Comparison of ENCODE assay signal across 10 mouse cellular contexts in the genomic region with DNA sequence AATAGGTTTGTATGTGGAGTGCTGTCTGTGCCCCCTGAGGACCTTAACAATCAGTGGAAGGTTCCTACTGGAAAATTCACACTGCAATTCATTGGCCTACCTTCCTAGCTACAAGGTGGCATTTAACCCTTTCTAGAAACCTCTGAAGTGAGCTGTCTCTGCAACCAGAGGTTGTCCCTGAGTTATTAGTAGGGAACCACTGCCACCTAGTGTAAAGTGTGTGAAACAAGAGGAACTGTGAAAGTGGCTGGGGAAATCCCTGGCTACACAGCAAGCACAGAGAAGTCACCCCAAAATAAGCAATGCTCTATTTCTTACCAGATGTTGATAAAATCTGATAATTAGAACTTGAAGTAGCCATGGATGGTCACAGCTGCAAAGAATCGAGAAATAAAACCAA.
A peak's percentile ranks its signal among the peaks of the same experiment; 100 is the strongest.
DNase-seq lines count a peak whose midpoint lies in the region.
"Had no signal": no experiment of that assay in that cellular context is flagged by ENCODE, and none has a peak within 500 bp of the region (broad histone marks: within the 10 kb centered on the region; RNA-seq: fewer than 3 reads in every experiment).

No protein-coding gene starts in this region.

- peak; percentile 22 to 33 for DNase-seq in cerebellum, adult 18-20 months
- no peak for DNase-seq in cerebellum, adult 9-11 months
- DNase-seq in kidney, adult 9 months, result peak; percentile 28
- DNase-seq in kidney, postnatal 36 days, result no peak
- peak; percentile 50 for DNase-seq in 3T3-L1 (ENCODE audit: low read depth, low spot score)
- peak; percentile 12 for DNase-seq in c-Kit-positive CD71-negative TER-119-negative erythroid progenitor cells, embryonic 14.5 days (ENCODE audit: low read depth)
- DNase-seq in urinary bladder, postnatal 10 days (ENCODE audit: low spot score), result no peak
- no peak for DNase-seq in urinary bladder, adult 18-20 months (ENCODE audit: low spot score in 2 of 2)
- DNase-seq: adrenal gland, postnatal 25 days; kidney, postnatal 10 days had no signal

Comparison
In these comparisons a context has a peak if more than half of its experiments do, and no peak if none do; other contexts are left out.
1. DNase-seq: peak in cerebellum, adult 18-20 months (2 of 2), kidney, adult 9 months (single experiment), 3T3-L1 (single experiment) and c-Kit-positive CD71-negative TER-119-negative erythroid progenitor cells, embryonic 14.5 days (single experiment); none in cerebellum, adult 9-11 months (single experiment), kidney, postnatal 36 days (0 of 2), urinary bladder, postnatal 10 days (single experiment) and urinary bladder, adult 18-20 months (0 of 2).